Mouse (Mus musculus) small intestine, adult 2 months (tissue): ENCODE measurements around the gene 2310079G19Rik. TPM values are rescaled to one million over a fixed set of nuclear protein-coding genes. Genes with fewer than 3 reads are reported as not detected.
A peak's percentile ranks its signal among the peaks of the same experiment; 100 is the strongest.

ENCODE experiments used
- H3K27ac ChIP-seq: fragments of 200-500 bp; 2 replicates; pipeline ENCODE4 v1.5.1; 2012; ENCODE audit warnings: low read depth, low read length, control low read depth, inconsistent platforms; ENCODE audit not compliant: insufficient read depth
- H3K27me3 ChIP-seq: fragments of 200-500 bp; 2 replicates; pipeline ENCODE4 v1.6.1; 2012; ENCODE audit warnings: mild to moderate bottlenecking, moderate library complexity, low read length, inconsistent platforms; ENCODE audit not compliant: control insufficient read depth, insufficient read depth
- H3K36me3 ChIP-seq: fragments of 200-500 bp; 2 replicates; pipeline ENCODE4 v1.6.1; 2012; ENCODE audit warnings: mild to moderate bottlenecking, low read length, control low read depth, inconsistent platforms; ENCODE audit not compliant: control insufficient read depth, insufficient read depth
- H3K4me1 ChIP-seq: fragments of 200-500 bp; 2 replicates; pipeline ENCODE4 v1.6.1; 2012; ENCODE audit warnings: low read length, inconsistent platforms, mixed read lengths; ENCODE audit not compliant: control insufficient read depth, insufficient read depth, insufficient read length
- H3K4me3 ChIP-seq: fragments of 200-500 bp; 2 replicates; pipeline ENCODE4 v1.5.1; 2012; ENCODE audit warnings: low read depth, mild to moderate bottlenecking, control low read depth, inconsistent platforms, low read length, moderate library complexity
- CTCF ChIP-seq: fragments of 200-500 bp; IDR thresholded peaks from 2 replicates; pipeline ENCODE4 v1.5.1; 2012; ENCODE audit warnings: low read depth, mild to moderate bottlenecking, control low read depth, inconsistent platforms, low read length, moderate library complexity, mixed read lengths; ENCODE audit not compliant: insufficient replicate concordance, insufficient read length; ENCODE audit errors: extremely low read depth
- POLR2A ChIP-seq: fragments of 200-500 bp; IDR thresholded peaks from 2 replicates; pipeline ENCODE4 v1.6.1; 2012; ENCODE audit warnings: low read depth, mild to moderate bottlenecking, control low read depth, inconsistent platforms, low read length, moderate library complexity
- WGBS: fragments of 180-500 bp; shearing (Covaris S2); methylation state at CpG from one replicate; pipeline ENCODE4 v1.1.7; 2018; 5-methylcytosine and 5-hydroxymethylcytosine counted together
- polyA plus RNA-seq: library from polyadenylated mRNA; depleted of rRNA; stranded (reverse); fragments of >200 nt; gene quantifications from 2 replicates; pipeline ENCODE4 v1.2.3, GENCODE M21; 2012; rRNA removed

2310079G19Rik gene
- polyA plus RNA-seq, 1 experiment, result not detected

DNA sequence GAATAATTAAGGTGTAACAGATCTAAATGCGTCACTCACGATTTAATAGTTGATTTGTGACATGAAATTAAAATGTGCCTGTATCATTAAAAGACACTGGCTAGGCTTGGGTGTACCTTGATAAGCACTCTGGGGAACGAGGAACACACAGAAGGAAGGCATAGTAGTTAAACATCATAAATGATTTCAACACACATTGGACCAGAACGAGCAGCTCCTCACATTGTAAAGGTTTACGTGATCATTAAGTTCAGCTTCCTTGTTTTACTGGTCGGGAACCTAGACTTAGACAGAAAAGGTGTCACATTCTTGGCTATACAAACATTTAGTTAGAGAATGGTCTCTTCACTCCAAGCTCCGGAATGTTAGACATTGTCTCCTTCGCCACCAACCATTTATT, 27.2 kb downstream of the 2310079G19Rik start:
- TF ChIP-seq POLR2A (no peak), CTCF (no peak)
- H3K27ac ChIP-seq, result peak overlapping the region; percentile 86
- H3K27me3 ChIP-seq, result no peaks in the 10 kb centered on the region
- H3K4me3 ChIP-seq, result no peak overlapping the region
- no peaks in the 10 kb centered on the region for H3K36me3 ChIP-seq
- 26% methylated on average over 8 of the region's 8 CpGs for WGBS
- peaks cover 9% of the 10 kb centered on the region; the same call in 1 of the 2 replicates for H3K4me1 ChIP-seq

- TF ChIP-seq CTCF, result no peak
- no peak for TF ChIP-seq POLR2A
- Histone ChIP-seq H3K4me3 (peak overlapping the region; percentile 20; the same call in 1 of the 2 replicates), H3K36me3 (no peaks in the 10 kb centered on the region), H3K27me3 (no peaks in the 10 kb centered on the region), H3K27ac (peak overlapping the region; percentile 86), H3K4me1 (peaks cover 9% of the 10 kb centered on the region; the same call in 1 of the 2 replicates)
- WGBS, result 17% methylated on average over 16 of the region's 16 CpGs
Measured at GRCm38 (mm10) chr16:88599504-88600237, 27.8 kb downstream of the 2310079G19Rik start.

DNA sequence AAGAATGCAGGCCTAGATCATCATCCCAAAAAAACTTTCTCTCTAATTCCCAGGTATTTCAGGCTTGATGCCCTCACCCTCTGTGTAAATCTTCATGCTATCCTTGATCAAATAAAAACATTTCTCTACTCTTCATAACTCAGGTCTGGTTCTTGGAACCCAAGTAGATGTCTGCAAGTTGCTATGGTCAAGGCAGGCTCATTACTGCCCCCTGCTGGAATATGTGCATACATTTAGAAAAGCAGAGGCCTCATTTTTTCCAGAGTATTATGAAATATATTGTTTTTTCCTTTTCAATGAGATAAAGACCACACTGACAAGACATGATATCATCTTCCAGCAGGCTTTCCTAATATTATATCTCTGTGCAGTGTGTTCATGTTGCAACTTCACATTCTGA, 34.7 kb downstream of the 2310079G19Rik start:
- Histone ChIP-seq H3K27me3 (no peaks in the 10 kb centered on the region), H3K36me3 (no peaks in the 10 kb centered on the region), H3K27ac (no peak overlapping the region), H3K4me3 (no peak overlapping the region), H3K4me1 (no peaks in the 10 kb centered on the region)
- TF ChIP-seq POLR2A (no peak), CTCF (no peak)

GRCm38 (mm10) chr16:88583338-88583737, 44.1 kb downstream of the 2310079G19Rik start:
- no peaks in the 10 kb centered on the region for H3K36me3 ChIP-seq
- 34% methylated on average over 9 of the region's 9 CpGs for WGBS
- no peak overlapping the region for H3K27ac ChIP-seq
- no peaks in the 10 kb centered on the region for H3K27me3 ChIP-seq
- H3K4me1 ChIP-seq, result peaks cover 4% of the 10 kb centered on the region; the same call in 1 of the 2 replicates
- TF ChIP-seq CTCF (no peak), POLR2A (no peak)
- H3K4me3 ChIP-seq, result no peak overlapping the region

Other genes starting within 250 kb of the 2310079G19Rik start
- not detected in 2 replicates for gene Cldn17, start 120.7 kb downstream of the 2310079G19Rik start, polyA plus RNA-seq
- gene Cldn8, start 64.5 kb downstream of the 2310079G19Rik start, polyA plus RNA-seq, result 0.39 and 0.55 TPM in 2 replicates
- not detected in 2 replicates for gene Krtap24-1, start 15.4 kb downstream of the 2310079G19Rik start, polyA plus RNA-seq
- not detected in 2 replicates for gene Krtap26-1, start 20.1 kb upstream of the 2310079G19Rik start, polyA plus RNA-seq
- not detected in 2 replicates for gene Krtap27-1, start 44.0 kb upstream of the 2310079G19Rik start, polyA plus RNA-seq
- gene 2310061N02Rik, start 80.3 kb upstream of the 2310079G19Rik start, polyA plus RNA-seq, result not detected in 2 replicates
- not detected in 2 replicates for gene Krtap13-1, start 101.2 kb upstream of the 2310079G19Rik start, polyA plus RNA-seq
- not detected in 2 replicates for gene Krtap13, start 124.0 kb upstream of the 2310079G19Rik start, polyA plus RNA-seq
- not detected in 2 replicates for gene 2310034C09Rik, start 131.2 kb upstream of the 2310079G19Rik start, polyA plus RNA-seq
- gene 2310057N15Rik, start 146.5 kb upstream of the 2310079G19Rik start, polyA plus RNA-seq, result not detected in 2 replicates
- gene Gm5965, start 150.2 kb upstream of the 2310079G19Rik start, polyA plus RNA-seq, result not detected in 2 replicates
- gene Gm20741, start 184.6 kb upstream of the 2310079G19Rik start, polyA plus RNA-seq, result not detected in 2 replicates
- not detected in 2 replicates for gene Krtap15, start 192.5 kb upstream of the 2310079G19Rik start, polyA plus RNA-seq
- gene Krtap14, start 198.5 kb upstream of the 2310079G19Rik start, polyA plus RNA-seq, result not detected in 2 replicates
- gene Krtap19-1, start 241.7 kb upstream of the 2310079G19Rik start, polyA plus RNA-seq, result not detected in 2 replicates
- not detected in 2 replicates for gene Krtap19-2, start 246.6 kb upstream of the 2310079G19Rik start, polyA plus RNA-seq